ENCODE assay signal across 31 mouse cellular contexts in the genomic region with DNA sequence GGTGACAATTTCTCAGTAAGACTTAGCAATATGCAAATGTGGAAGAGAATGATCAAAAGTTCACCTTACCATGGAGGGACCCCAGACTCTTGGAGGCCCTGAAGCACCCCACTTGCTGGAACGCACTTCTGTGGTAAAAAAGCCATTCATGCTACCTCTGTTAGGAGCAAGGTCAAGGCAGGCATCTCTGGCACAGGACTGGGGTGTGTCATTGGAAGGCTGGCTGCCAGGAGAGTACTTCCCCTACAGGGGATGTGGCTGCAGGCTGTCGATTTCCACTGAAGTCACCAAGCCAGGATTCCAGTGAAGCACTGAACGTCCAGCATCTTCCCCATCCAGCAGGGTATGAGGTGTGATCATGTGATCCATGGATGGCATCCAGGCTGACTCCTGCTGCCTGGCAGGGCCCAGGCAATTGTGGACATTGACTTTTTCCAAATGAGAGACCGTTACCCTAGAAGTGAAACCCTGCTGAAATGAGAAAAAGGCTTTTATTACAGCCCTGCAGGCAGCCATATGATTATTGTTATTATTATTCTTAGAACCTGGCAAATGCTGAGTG. TPM values are rescaled to one million over a fixed set of nuclear protein-coding genes. Genes with fewer than 3 reads are reported as not detected.
DNase-seq lines count a peak whose midpoint lies in the region; ATAC-seq and TF ChIP-seq lines count a peak whose summit lies in the region.
"Had no signal": no experiment of that assay in that cellular context is flagged by ENCODE, and none has a peak within 500 bp of the region (broad histone marks: within the 10 kb centered on the region; RNA-seq: fewer than 3 reads in every experiment).

No protein-coding gene starts in this region.

- H3K27me3 ChIP-seq in liver, embryonic 15.5 days, result no peaks in the 10 kb centered on the region
- no peaks in the 10 kb centered on the region for H3K27me3 ChIP-seq in liver, postnatal 0 days (ENCODE audit: insufficient read depth, low read length)
- no peaks in the 10 kb centered on the region for H3K27me3 ChIP-seq in CH12.LX (replicated peaks)
- no peaks in the 10 kb centered on the region for H3K27me3 ChIP-seq in forebrain, embryonic 10.5 days (ENCODE audit: poor library complexity, severe bottlenecking)
- H3K27me3 ChIP-seq: embryonic facial prominence, embryonic 15.5 days; forebrain, embryonic 13.5 days; intestine, embryonic 15.5 days; midbrain, embryonic 15.5 days had no signal

- no peak for TF ChIP-seq RAD21 in CH12.LX (IDR thresholded peaks at IDR 0.05; ENCODE audit: low read depth, low read length)

- peak; percentile 23; the same call in 1 of the 2 replicates for TF ChIP-seq POLR2A in CH12.LX (IDR thresholded peaks at IDR 0.05; ENCODE audit: low read depth, low read length)

- in situ Hi-C loops in CH12.LX (cut with MboI; ENCODE audit: low pct_ligation_motif_present, low pct_unique_long_range_greater_than_20kb, low sequenced_read_pairs), result no loop called here

- DNase-seq in heart, adult 11 months, result peak; percentile 89
- no peak for DNase-seq in heart, postnatal 4 days
- no peak for DNase-seq in liver, postnatal 0 days
- no peak for DNase-seq in CH12.LX (ENCODE audit: extremely low read depth)
- DNase-seq in forebrain, embryonic 10.5 days (ENCODE audit: extremely low spot score, low spot score), result no peak
- no peak for DNase-seq in adrenal gland, postnatal 14 days
- DNase-seq: adrenal gland, postnatal 25 days; B cell, adult 2 months; cerebellum, adult 9-10 months; gastrocnemius, postnatal 14 days; heart, adult 18-20 months; heart, postnatal 36 days; kidney, adult 2 months; kidney, postnatal 36 days; lung, embryonic 14.5 days; lung, postnatal 14 days; right cerebral cortex, postnatal 25 days; thymus, adult 18-20 months had no signal

- no peak for TF ChIP-seq EP300 in liver, postnatal 0 days (IDR thresholded peaks at IDR 0.05; ENCODE audit: low read depth)
- no peak; the same call in 1 of the 2 replicates for TF ChIP-seq EP300 in CH12.LX (IDR thresholded peaks at IDR 0.05; ENCODE audit: low read length)

- no peak overlapping the region for H3K4me3 ChIP-seq in liver, embryonic 15.5 days (replicated peaks)
- no peak overlapping the region for H3K4me3 ChIP-seq in liver, postnatal 0 days (ENCODE audit: low read depth, low read length)
- H3K4me3 ChIP-seq in CH12.LX (replicated peaks in 1 of 3; ENCODE audit: low read depth in 2 of 3, low read length in 2 of 3, poor library complexity in 1 of 3), result peak overlapping the region in 1 of 3 experiments; percentile 4
- no peak overlapping the region for H3K4me3 ChIP-seq in forebrain, embryonic 10.5 days
- H3K4me3 ChIP-seq: embryonic facial prominence, embryonic 10.5 days; embryonic facial prominence, embryonic 15.5 days; forebrain, embryonic 13.5 days; intestine, embryonic 15.5 days; midbrain, embryonic 10.5 days; midbrain, embryonic 15.5 days had no signal

- H3K9me3 ChIP-seq in liver, embryonic 15.5 days (replicated peaks), result no peaks in the 10 kb centered on the region
- no peaks in the 10 kb centered on the region for H3K9me3 ChIP-seq in liver, postnatal 0 days (ENCODE audit: low read length)
- H3K9me3 ChIP-seq in CH12.LX (replicated peaks; ENCODE audit: low read length), result no peaks in the 10 kb centered on the region
- H3K9me3 ChIP-seq in forebrain, embryonic 10.5 days, result no peaks in the 10 kb centered on the region
- H3K9me3 ChIP-seq: embryonic facial prominence, embryonic 10.5 days; embryonic facial prominence, embryonic 15.5 days; forebrain, embryonic 13.5 days; G1E; intestine, embryonic 15.5 days; midbrain, embryonic 10.5 days; midbrain, embryonic 15.5 days had no signal

- no peak overlapping the region for H3K4me2 ChIP-seq in liver, embryonic 15.5 days
- H3K4me2 ChIP-seq in liver, postnatal 0 days (ENCODE audit: low read depth, low read length), result no peak overlapping the region
- peak overlapping the region; percentile 14; the same call in 1 of the 2 replicates for H3K4me2 ChIP-seq in CH12.LX (ENCODE audit: insufficient read depth, low read depth, poor library complexity, severe bottlenecking)
- H3K4me2 ChIP-seq: embryonic facial prominence, embryonic 15.5 days; forebrain, embryonic 13.5 days; heart, embryonic 11.5 days; hindbrain, embryonic 14.5 days; intestine, embryonic 15.5 days; lung, embryonic 14.5 days; midbrain, embryonic 15.5 days had no signal

- H3K4me1 ChIP-seq in liver, embryonic 15.5 days (replicated peaks), result peaks cover 52% of the 10 kb centered on the region
- peaks cover 13% of the 10 kb centered on the region for H3K4me1 ChIP-seq in liver, postnatal 0 days (ENCODE audit: insufficient read depth)
- H3K4me1 ChIP-seq in CH12.LX (ENCODE audit: control insufficient read depth in 1 of 2, insufficient read depth in 2 of 2), result peaks cover 51 to 92% of the 10 kb centered on the region in 2 experiments
- no peaks in the 10 kb centered on the region for H3K4me1 ChIP-seq in forebrain, embryonic 10.5 days
- H3K4me1 ChIP-seq: embryonic facial prominence, embryonic 10.5 days; embryonic facial prominence, embryonic 15.5 days; forebrain, embryonic 13.5 days; intestine, embryonic 15.5 days; midbrain, embryonic 10.5 days; midbrain, embryonic 15.5 days had no signal

- H3K36me3 ChIP-seq in liver, embryonic 15.5 days (replicated peaks), result peaks cover 72% of the 10 kb centered on the region
- H3K36me3 ChIP-seq in liver, postnatal 0 days (replicated peaks; ENCODE audit: insufficient read depth, low read length), result peaks cover 18% of the 10 kb centered on the region
- H3K36me3 ChIP-seq in CH12.LX (replicated peaks in 1 of 2; ENCODE audit: control insufficient read depth in 1 of 2, insufficient read depth in 1 of 2, low read length in 1 of 2), result peaks cover 33 to 81% of the 10 kb centered on the region in 2 experiments
- no peaks in the 10 kb centered on the region for H3K36me3 ChIP-seq in forebrain, embryonic 10.5 days (replicated peaks)
- H3K36me3 ChIP-seq: embryonic facial prominence, embryonic 10.5 days; embryonic facial prominence, embryonic 15.5 days; intestine, embryonic 15.5 days; midbrain, embryonic 10.5 days; midbrain, embryonic 15.5 days had no signal

- dilution Hi-C loops in CH12.LX (cut with MboI; ENCODE audit: extremely low pct_ligation_motif_present, extremely low pct_unique_long_range_greater_than_20kb, low sequenced_read_pairs), result no loop called here

- no peak for TF ChIP-seq CTCF in liver, postnatal 0 days (IDR thresholded peaks at IDR 0.05; ENCODE audit: low read depth)
- no peak for TF ChIP-seq CTCF in CH12.LX (conservative IDR thresholded peaks at IDR 0.05 in 1 of 2, IDR thresholded peaks at IDR 0.05 in 1 of 2; ENCODE audit: low read depth in 2 of 2, low read length in 2 of 2)

- ATAC-seq in liver, embryonic 15.5 days (ENCODE audit: insufficient read depth), result no peak
- ATAC-seq in liver, postnatal 0 days, result no peak
- peak; percentile 14 for ATAC-seq in granulocyte monocyte progenitor cell, adult 5-6 weeks (replicated peaks; ENCODE audit: poor library complexity, severe bottlenecking)
- ATAC-seq: forebrain, embryonic 13.5 days; intestine, embryonic 15.5 days; midbrain, embryonic 15.5 days; Patski had no signal

- peaks cover 85% of the 10 kb centered on the region for H3K79me2 ChIP-seq in CH12.LX (replicated peaks; ENCODE audit: control insufficient read depth, extremely low read depth, insufficient read depth, poor library complexity, severe bottlenecking)

- 0 out of 2 replicates have a peak overlapping the region, but pooled peaks have one; percentile 14 for H3K27ac ChIP-seq in liver, embryonic 15.5 days (replicated peaks)
- H3K27ac ChIP-seq in liver, postnatal 0 days (ENCODE audit: low read depth), result no peak overlapping the region
- H3K27ac ChIP-seq in CH12.LX (ENCODE audit: insufficient read depth, low read depth), result peak overlapping the region; percentile 88
- no peak overlapping the region for H3K27ac ChIP-seq in forebrain, embryonic 10.5 days
- H3K27ac ChIP-seq: embryonic facial prominence, embryonic 10.5 days; embryonic facial prominence, embryonic 15.5 days; forebrain, embryonic 13.5 days; hindbrain, embryonic 14.5 days; intestine, embryonic 15.5 days; midbrain, embryonic 10.5 days; midbrain, embryonic 15.5 days; stomach, postnatal 0 days had no signal

- 75% methylated on average over 4 of the region's 4 CpGs for WGBS in liver, embryonic 15.5 days (ENCODE audit: insufficient replicate concordance)
- 75% methylated on average over 4 of the region's 4 CpGs for WGBS in liver, postnatal 0 days (ENCODE audit: insufficient replicate concordance)
- 87% methylated on average over 4 of the region's 4 CpGs for WGBS in forebrain, embryonic 10.5 days

- no peak overlapping the region for H3K9ac ChIP-seq in liver, embryonic 15.5 days
- no peak overlapping the region for H3K9ac ChIP-seq in liver, postnatal 0 days (replicated peaks)
- H3K9ac ChIP-seq in CH12.LX (ENCODE audit: insufficient read depth, low read depth), result peak overlapping the region; percentile 44; the same call in 1 of the 2 replicates
- H3K9ac ChIP-seq: embryonic facial prominence, embryonic 15.5 days; forebrain, embryonic 13.5 days; hindbrain, embryonic 14.5 days; intestine, embryonic 15.5 days; lung, embryonic 14.5 days; midbrain, embryonic 15.5 days had no signal

TF ChIP-seq in CH12.LX, 34 proteins besides CTCF, POLR2A, EP300 and RAD21 (continues in another document):
- TF ChIP-seq MAX (IDR thresholded peaks at IDR 0.05; ENCODE audit: low read length), result 0 out of 2 replicates have a peak, but pooled peaks have one; percentile 12
- no peak for TF ChIP-seq CHD2 (IDR thresholded peaks at IDR 0.05; ENCODE audit: low read length)
- TF ChIP-seq ZC3H11A (IDR thresholded peaks at IDR 0.05; ENCODE audit: low read depth, low read length), result no peak
- TF ChIP-seq POLR2AphosphoS2 (IDR thresholded peaks at IDR 0.05; ENCODE audit: low read depth, low read length), result 0 out of 2 replicates have a peak, but pooled peaks have one; percentile 45
- peak; percentile 82 for TF ChIP-seq ZMIZ1 (IDR thresholded peaks at IDR 0.05; ENCODE audit: low read depth, low read length)
- TF ChIP-seq CHD1 (IDR thresholded peaks at IDR 0.05; ENCODE audit: low read depth, low read length), result 0 out of 2 replicates have a peak, but pooled peaks have one; percentile 54
- 0 out of 2 replicates have a peak, but pooled peaks have one; percentile 9 for TF ChIP-seq BHLHE40 (IDR thresholded peaks at IDR 0.05; ENCODE audit: low read depth, low read length)
- 0 out of 2 replicates have a peak, but pooled peaks have one; percentile 52 for TF ChIP-seq SIN3A (IDR thresholded peaks at IDR 0.05; ENCODE audit: low read length)

RNA-seq across cellular contexts. Expression of a gene that starts 32.9 kb away (rescaled TPM):
- 1 to 10 TPM; 1.7 to 1.8 TPM for total RNA-seq in heart, postnatal 4 days (2021)
- polyA plus RNA-seq in liver, embryonic 15.5 days (2015; fragmentation: Nextera tagmentation; extraction: Ambion mirVana), result 33.7 and 35.9 TPM in 2 replicates
- polyA plus RNA-seq in liver, postnatal 0 days (2015; fragmentation: Nextera tagmentation; extraction: Ambion mirVana), result 11.6 and 12.5 TPM in 2 replicates
- total RNA-seq in CH12.LX (2012; rRNA removed) (44.0 and 51.2 TPM in 2 replicates), CH12.LX (2014; rRNA removed) (27.8 and 33.1 TPM in 2 replicates)
- polyA plus RNA-seq in CH12.LX (2012; ENCODE audit: insufficient read length, low read depth), result 56.8 and 68.7 TPM in 2 replicates
- total RNA-seq in granulocyte monocyte progenitor cell, adult 5-6 weeks (2014; fragmentation: Nextera tagmentation), result 108 and 128 TPM in 2 replicates
- 51.0 and 56.0 TPM in 2 replicates for total RNA-seq in granulocyte monocyte progenitor cell, adult 5-6 weeks (2017)
- polyA plus RNA-seq in forebrain, embryonic 10.5 days (2016; fragmentation: Nextera tagmentation; extraction: Ambion mirVana), result 3.0 and 4.2 TPM in 2 replicates
- 6.3 and 23.4 TPM in 2 replicates for total RNA-seq in adrenal gland, postnatal 14 days (2021)
- polyA plus RNA-seq: Patski had no signal

Comparison
In these comparisons a context has a peak if more than half of its experiments do, and no peak if none do; other contexts are left out.
1. H3K27ac ChIP-seq: peak in liver, embryonic 15.5 days (single experiment) and CH12.LX (single experiment); none in liver, postnatal 0 days (single experiment) and forebrain, embryonic 10.5 days (single experiment).